Mouse (Mus musculus) testis, adult 2 months (tissue): ENCODE results near the gene Gm10803. TPM values are rescaled to one million over a fixed set of nuclear protein-coding genes. Genes with fewer than 3 reads are reported as not detected.

Source experiments
- H3K27ac ChIP-seq: fragments of 200-500 bp; 2 replicates; pipeline ENCODE4 v1.5.1; 2012; ENCODE audit warnings: low read depth, low read length; ENCODE audit not compliant: control insufficient read depth, insufficient read depth
- H3K27me3 ChIP-seq: fragments of 200-500 bp; 2 replicates; pipeline ENCODE4 v1.6.1; 2012; ENCODE audit warnings: mild to moderate bottlenecking, low read length, moderate library complexity; ENCODE audit not compliant: control insufficient read depth, insufficient read depth
- H3K36me3 ChIP-seq: fragments of 200-500 bp; 2 replicates; pipeline ENCODE4 v1.6.1; 2012; ENCODE audit warnings: mild to moderate bottlenecking, low read length; ENCODE audit not compliant: control insufficient read depth, insufficient read depth
- H3K4me1 ChIP-seq: fragments of 200-500 bp; 2 replicates; pipeline ENCODE4 v1.6.1; 2012; ENCODE audit warnings: low read length; ENCODE audit not compliant: control insufficient read depth, insufficient read depth
- H3K4me3 ChIP-seq: fragments of 200-500 bp; 2 replicates; pipeline ENCODE4 v1.5.1; 2012; ENCODE audit warnings: low read depth, mild to moderate bottlenecking, low read length, moderate library complexity, mixed read lengths; ENCODE audit not compliant: control insufficient read depth
- CTCF ChIP-seq: fragments of 200-500 bp; IDR thresholded peaks from 2 replicates; pipeline ENCODE4 v1.5.1; 2012; ENCODE audit warnings: low read depth, mild to moderate bottlenecking, inconsistent platforms, low read length, moderate library complexity; ENCODE audit not compliant: control insufficient read depth, insufficient read depth, insufficient replicate concordance
- POLR2A ChIP-seq: fragments of 200-500 bp; IDR thresholded peaks from 2 replicates; pipeline ENCODE4 v1.6.1; 2012; ENCODE audit warnings: low read depth, mild to moderate bottlenecking, inconsistent platforms, low read length, moderate library complexity; ENCODE audit not compliant: control insufficient read depth
- polyA plus RNA-seq: library from polyadenylated mRNA; depleted of rRNA; stranded (reverse); fragments of >200 nt; gene quantifications from 2 replicates; pipeline ENCODE4 v1.2.3, GENCODE M21; 2012; rRNA removed

Gene Gm10803
- polyA plus RNA-seq, 1 experiment: not detected

DNA sequence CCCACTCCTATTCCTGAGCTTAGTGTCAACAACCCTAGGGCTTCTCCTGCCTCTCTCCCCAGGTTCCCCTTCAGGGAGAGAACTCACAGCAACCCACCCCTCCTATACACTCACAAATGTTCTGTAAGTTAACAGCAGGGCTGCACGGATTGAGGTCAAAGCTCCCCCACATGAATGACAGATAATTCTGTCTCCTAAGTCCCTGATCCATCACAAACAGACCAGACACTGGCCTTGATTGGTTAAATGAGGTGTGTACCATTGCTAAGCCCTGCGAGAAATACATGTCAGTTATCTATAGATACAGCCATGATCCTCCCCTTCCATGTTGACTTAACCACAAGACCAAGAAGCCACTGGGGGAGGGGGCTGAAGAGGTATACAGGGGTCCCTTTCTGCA, 31.3 kb downstream of the Gm10803 start:
- Histone ChIP-seq H3K4me1 (no peaks in the 10 kb centered on the region), H3K36me3 (no peaks in the 10 kb centered on the region), H3K27me3 (no peaks in the 10 kb centered on the region), H3K27ac (no peak overlapping the region), H3K4me3 (no peak overlapping the region)
- TF ChIP-seq POLR2A (no peak), CTCF (no peak)

DNA sequence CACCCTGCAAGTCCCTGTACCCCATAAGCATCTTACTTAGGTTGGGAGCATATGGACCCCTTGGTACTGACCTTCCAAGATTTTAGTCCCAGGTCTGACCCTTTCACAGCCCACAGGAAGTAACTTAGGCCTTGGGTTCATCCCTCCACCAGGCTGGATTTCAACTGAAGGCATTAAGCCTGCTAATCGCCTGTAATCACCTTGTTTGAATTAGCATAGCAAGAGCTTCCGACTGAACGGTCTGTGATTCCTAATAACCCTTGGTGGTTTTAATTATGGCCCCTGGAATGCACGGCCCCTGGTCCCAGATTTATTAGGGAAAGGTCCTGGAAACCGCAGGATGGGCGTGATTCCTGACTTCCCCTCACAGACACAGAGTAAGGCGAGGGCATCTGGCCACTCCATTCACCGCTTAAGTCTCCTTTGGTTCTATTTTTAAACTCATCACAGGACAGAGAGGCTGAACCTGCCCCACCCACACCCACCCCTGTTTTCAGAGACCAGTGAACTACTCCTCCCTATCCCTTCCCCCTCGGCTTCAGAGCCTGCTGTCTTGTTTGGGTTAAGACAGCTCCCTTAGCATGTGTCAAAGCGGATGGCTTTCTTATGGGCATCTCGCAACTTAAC, 31.9 kb downstream of the Gm10803 start:
- Histone ChIP-seq H3K36me3 (no peaks in the 10 kb centered on the region), H3K4me3 (no peak overlapping the region), H3K27me3 (no peaks in the 10 kb centered on the region), H3K4me1 (no peaks in the 10 kb centered on the region), H3K27ac (no peak overlapping the region)
- no peak for TF ChIP-seq CTCF
- TF ChIP-seq POLR2A: no peak

DNA sequence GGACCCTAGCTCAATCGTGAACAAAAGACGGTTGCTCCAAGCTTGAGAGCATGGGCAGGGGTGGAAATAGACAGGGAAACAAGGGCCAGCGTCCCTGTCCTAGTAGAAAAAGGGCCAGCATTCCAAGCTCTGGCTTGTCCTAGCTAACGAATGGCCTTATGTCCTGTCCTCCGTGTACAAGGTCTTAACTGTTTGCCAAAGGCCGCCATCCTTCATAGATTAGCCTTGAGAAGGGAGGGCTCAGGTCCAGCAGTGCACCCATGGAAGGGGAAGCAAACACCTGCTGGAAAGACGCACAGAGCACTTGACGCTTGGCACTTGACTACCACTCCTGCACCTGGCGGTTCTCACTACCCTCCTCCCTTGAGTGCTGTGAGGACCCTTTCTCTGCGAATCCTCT, 32.8 kb downstream of the Gm10803 start:
- Histone ChIP-seq H3K4me1 (no peaks in the 10 kb centered on the region), H3K27me3 (no peaks in the 10 kb centered on the region), H3K4me3 (no peak overlapping the region), H3K27ac (no peak overlapping the region), H3K36me3 (no peaks in the 10 kb centered on the region)
- TF ChIP-seq POLR2A (no peak), CTCF (no peak)

DNA sequence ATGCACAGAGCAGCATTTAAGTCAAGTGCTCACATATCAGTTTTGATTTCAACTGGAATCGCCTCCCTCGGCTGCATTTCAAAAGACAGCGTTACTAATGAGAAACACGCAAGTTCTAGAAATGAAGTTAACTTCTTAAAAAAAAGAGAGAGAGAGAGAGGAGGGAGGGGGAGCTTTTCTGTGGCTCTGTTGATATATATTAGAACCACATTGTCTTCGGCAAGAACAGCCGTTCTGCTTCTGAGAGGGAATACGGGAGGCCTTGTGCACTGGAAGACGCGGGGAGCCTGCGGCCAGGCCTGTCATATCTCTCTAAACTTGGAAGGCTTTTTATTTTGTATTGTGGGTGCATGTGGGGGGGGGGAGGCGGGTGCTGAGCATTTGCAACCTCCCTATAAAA, 36.8 kb downstream of the Gm10803 start:
- Histone ChIP-seq H3K27ac (no peak overlapping the region), H3K4me1 (no peaks in the 10 kb centered on the region), H3K36me3 (no peaks in the 10 kb centered on the region), H3K27me3 (no peaks in the 10 kb centered on the region), H3K4me3 (no peak overlapping the region)
- TF ChIP-seq POLR2A: no peak
- TF ChIP-seq CTCF: no peak

DNA sequence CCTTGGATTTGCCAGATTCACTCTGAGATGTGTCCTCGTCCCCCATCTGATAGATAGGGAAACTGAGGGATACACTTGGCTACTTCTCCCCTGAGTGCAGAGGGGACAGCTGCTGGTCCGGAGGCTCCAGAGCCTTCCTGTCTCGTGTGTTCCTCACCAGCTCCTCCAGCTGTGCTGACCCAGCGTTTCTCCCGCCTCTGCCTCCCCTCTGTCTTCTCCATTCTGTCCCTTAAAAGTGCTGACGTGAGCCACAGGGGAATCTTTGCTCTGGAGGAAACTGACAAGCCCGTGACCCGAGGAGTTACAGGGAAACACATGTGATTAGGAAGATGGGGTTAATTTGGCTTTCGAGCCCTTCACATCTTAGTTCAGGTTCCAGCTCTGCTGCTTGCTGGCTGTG, 39.4 kb downstream of the Gm10803 start:
- Histone ChIP-seq H3K27me3 (no peaks in the 10 kb centered on the region), H3K27ac (no peak overlapping the region), H3K4me1 (no peaks in the 10 kb centered on the region), H3K36me3 (no peaks in the 10 kb centered on the region), H3K4me3 (no peak overlapping the region)
- TF ChIP-seq CTCF (no peak), POLR2A (no peak)

DNA sequence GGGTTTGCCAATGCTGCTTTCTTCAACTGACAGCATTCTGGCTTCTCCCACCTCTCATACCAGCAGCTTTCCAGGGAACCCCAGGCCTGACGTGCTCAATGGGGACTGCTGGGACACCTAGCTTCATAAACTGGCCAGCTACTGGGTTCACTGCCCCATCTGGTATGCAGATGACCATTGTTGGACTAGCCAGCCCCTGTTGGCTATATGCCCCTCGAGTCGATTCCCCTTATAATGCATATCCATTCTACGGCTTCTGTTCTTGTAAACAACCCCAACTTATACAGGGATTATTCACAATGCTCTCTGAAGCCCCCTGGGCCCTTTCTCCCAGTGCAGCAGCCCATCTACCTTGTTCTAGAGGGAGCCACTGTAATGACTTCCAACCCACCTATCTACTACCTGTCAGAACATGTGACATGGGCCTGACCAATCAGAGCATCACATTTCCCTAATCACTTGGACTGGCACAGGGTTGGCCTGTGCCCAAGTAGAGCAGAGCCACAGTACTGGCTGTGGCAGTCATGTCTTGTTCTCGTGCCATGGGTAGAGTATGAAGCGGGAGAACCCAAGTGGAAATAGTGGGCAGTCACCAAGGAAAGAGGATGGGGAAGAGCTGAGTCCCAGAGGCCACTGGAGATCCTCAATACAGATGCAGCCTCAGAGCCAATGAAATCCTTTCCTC, 44.4 kb downstream of the Gm10803 start:
- H3K27me3 ChIP-seq: no peaks in the 10 kb centered on the region
- no peak for TF ChIP-seq CTCF
- no peak for TF ChIP-seq POLR2A
- no peaks in the 10 kb centered on the region for H3K4me1 ChIP-seq
- no peaks in the 10 kb centered on the region for H3K36me3 ChIP-seq
- no peak overlapping the region for H3K27ac ChIP-seq
- H3K4me3 ChIP-seq: no peak overlapping the region

DNA sequence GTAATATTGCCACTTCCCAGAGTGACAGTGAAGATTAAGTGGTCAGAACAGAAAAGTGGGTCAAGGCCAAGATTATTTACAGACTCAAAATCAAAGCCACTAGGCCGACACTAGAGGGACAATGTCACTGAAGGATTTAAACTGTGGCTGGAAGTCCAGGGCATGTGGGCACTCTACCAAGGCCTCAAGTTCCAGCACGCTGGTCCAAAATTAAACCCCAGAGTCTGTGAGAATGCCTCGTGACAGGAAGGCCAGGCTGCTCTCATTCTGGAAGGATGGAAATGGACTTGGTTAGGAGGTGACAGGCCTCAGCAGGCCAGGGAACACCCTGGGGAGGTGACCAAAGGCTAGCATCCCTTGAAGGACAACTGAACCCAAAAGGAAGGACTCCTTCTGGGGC, 48.4 kb downstream of the Gm10803 start:
- no peaks in the 10 kb centered on the region for H3K36me3 ChIP-seq
- no peak for TF ChIP-seq CTCF
- no peak for TF ChIP-seq POLR2A
- H3K27ac ChIP-seq: no peak overlapping the region
- H3K4me3 ChIP-seq: no peak overlapping the region
- H3K27me3 ChIP-seq: no peaks in the 10 kb centered on the region
- H3K4me1 ChIP-seq: no peaks in the 10 kb centered on the region

DNA sequence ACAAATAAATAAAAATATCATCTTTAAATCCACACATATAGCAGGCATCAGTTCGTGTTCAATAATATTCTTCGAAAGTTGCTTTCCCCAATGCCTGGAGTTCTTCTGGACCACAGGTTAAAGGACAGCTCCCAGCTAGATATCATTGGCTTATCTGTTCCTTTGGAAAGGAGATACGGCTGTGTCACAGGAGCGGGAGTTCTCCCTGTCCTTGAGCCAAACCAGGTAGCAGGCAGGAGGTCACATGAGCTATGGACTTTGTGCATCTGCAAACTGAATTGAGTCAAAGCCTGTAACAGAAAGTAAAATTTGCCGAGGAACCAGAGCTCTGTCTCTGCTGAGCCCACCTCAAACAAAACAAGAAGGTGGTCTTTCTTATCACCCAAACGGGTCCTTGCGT, 52.7 kb downstream of the Gm10803 start:
- no peaks in the 10 kb centered on the region for H3K27me3 ChIP-seq
- no peak overlapping the region for H3K27ac ChIP-seq
- H3K4me1 ChIP-seq: no peaks in the 10 kb centered on the region
- no peak overlapping the region for H3K4me3 ChIP-seq
- no peaks in the 10 kb centered on the region for H3K36me3 ChIP-seq
- TF ChIP-seq POLR2A (no peak), CTCF (no peak)

Other genes with a start within 250 kb of the Gm10803 start
- 15.8 and 16.0 TPM in 2 replicates for gene Tspan18, start 226.1 kb upstream of the Gm10803 start, polyA plus RNA-seq
- 29.9 and 31.7 TPM in 2 replicates for gene Cd82, start 97.4 kb upstream of the Gm10803 start, polyA plus RNA-seq
- 0.04 and 0.07 TPM in 2 replicates for gene Alx4, start 81.8 kb downstream of the Gm10803 start, polyA plus RNA-seq